Mouse (Mus musculus): ENCODE results near the gene Samd8. TPM values are rescaled to one million over a fixed set of nuclear protein-coding genes. Genes with fewer than 3 reads are reported as not detected.

Samd8 gene
- total RNA-seq, 2 experiments from 2014 or later: 33.2 to 33.7 TPM

- DNase-seq (ENCODE audit: low spot score in 2 of 2): no peak
Observed at GRCm38 (mm10) chr14:21744169-21744568, 6.2 kb upstream of the Samd8 start.

DNA sequence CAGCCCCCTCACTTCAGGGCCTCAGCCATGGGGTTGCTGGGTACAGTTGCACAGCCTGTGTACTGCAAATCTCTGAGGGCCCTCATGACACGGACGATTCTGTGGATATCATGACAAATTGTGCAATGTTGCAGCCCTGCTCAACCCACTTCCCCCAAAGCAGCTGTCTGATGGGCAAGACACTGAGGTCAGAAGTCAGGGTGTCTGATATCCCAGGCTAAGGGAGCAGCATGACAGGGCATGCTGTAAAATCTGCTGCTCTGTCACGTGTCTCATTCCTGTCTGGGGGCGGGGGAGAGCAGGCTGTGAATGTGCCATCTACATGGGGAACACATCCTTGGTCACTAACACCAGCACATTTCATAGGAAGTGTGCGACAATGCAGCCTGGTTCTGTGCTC, 5.2 kb upstream of the Samd8 start:
- no peak for DNase-seq (ENCODE audit: low spot score in 2 of 2)

DNA sequence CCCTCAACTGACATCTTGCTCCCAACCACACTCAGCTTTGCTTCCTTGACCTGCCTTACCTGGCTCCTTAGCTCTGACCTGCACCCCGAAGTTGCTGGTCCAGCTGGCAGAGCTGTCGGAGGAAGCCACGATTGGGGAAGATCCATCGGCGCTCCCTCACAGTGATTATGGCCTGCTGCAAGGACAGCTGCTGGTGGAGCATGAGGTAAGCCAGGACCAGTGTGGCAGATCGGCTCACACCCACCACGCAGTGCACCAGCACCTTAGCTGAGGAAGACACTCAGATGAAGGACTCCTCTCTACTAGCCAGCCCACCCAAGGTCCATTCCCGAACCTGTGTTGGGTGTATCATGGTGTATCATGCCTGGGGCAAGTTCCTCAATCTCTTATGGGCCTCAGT, 4.1 kb upstream of the Samd8 start:
- no peak for DNase-seq (ENCODE audit: low spot score in 2 of 2)

GRCm38 (mm10) chr14:21746846-21747245, 3.5 kb upstream of the Samd8 start:
- DNase-seq (ENCODE audit: low spot score in 2 of 2): no peak

DNA sequence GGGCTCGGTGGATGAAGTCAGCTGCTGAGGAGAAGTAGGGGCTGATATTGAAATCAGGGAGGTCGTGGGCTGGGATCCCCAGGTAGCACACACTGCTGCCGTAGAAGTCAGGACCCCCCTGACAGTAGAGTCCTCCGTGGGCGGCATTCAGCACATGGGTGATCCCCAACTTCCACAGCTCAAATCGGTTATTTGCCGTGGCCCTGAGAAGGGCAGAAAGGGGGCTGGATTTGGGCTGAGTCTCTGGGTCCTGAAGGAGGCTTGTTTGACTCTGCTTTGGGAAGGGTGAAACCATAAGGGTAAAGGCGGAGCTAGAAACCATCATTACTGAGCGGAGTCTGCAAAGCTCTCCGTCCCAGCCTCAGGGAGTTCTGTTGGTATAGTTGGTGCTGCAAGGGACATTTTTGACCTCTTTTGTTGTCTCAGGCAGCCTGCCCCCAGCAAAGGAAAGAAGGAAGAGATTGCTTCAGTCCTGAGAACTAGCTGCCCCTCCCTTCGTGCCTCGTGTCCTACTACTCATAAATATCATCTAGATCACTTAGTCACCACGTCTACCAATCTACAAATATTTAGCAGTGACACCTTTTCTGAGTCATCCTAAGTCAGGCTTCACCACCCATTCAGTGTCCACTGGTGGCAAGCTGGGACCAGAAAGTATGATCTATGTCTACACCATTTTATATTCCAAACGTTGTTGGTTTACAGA, 2.7 kb upstream of the Samd8 start:
- no peak for DNase-seq (ENCODE audit: low spot score in 2 of 2)

DNA sequence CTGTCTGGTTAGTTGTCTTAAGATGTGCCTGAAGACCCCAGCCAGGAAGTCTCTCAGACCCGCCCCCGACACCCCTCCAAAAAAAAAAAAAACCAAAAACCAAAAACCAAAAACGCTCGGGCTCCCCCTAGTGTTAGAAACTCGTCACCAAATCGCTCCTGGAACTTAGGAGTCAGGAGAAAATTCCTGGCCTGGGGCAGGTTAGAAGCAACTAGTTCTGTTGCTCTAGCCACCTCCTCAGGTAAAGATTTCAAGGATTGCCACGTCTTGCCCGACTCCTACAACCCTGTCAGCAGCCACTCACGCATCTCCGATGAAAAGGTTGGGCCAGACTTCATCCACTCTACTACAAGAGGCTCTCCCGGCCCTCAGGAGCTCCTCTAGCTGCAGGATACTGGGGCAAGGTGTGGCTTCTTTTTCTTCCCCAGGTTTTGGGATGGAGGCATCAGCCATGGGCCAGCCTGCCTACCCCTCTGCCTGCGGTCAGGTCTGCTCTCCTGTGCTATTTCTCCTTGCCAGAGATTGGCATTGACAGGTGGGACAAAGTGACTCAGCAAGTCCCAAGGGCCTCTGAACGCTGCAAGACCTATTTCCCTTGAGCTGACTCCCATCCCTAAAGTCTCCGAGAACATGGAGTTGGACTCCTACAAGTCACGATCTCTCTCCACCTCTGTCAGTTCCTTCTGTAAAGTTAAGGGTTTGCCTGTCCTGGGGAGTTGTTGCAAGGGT, 2.0 kb upstream of the Samd8 start:
- no peak for DNase-seq (ENCODE audit: low spot score in 2 of 2)

- DNase-seq (ENCODE audit: low spot score in 2 of 2): peak; percentile 28 to 48
Observed at GRCm38 (mm10) chr14:21750881-21751542, 681 bp downstream of the Samd8 start, which contains the start of gene Dusp13. Dusp13 (minus strand) TSS chr14:21751181.

DNA sequence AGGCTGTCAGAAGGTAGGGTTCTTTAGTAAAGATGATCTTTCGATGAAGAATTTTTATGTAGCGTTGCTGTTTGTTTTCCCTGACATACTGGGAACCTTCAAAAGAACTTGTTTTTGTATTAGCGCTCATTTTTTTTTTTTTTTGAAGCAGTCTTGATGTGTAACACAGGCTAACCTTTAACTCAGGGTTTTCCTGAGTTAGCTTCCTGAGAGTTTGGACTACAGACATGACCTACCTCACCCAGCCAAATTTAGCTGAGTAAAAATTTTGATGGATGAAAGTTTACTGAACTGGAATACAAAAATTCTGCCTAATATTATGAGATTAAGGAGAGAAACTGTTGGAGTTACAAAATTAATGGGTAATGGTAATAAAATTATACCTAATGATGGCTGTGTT, 2.1 kb downstream of the Samd8 start:
- no peak for DNase-seq (ENCODE audit: low spot score in 2 of 2)

- DNase-seq (ENCODE audit: low spot score in 2 of 2): no peak
Observed at GRCm38 (mm10) chr14:21753367-21753766, 3.0 kb downstream of the Samd8 start.

- DNase-seq (ENCODE audit: low spot score in 2 of 2): no peak
Observed at GRCm38 (mm10) chr14:21761560-21761959, 11.2 kb downstream of the Samd8 start.

DNA sequence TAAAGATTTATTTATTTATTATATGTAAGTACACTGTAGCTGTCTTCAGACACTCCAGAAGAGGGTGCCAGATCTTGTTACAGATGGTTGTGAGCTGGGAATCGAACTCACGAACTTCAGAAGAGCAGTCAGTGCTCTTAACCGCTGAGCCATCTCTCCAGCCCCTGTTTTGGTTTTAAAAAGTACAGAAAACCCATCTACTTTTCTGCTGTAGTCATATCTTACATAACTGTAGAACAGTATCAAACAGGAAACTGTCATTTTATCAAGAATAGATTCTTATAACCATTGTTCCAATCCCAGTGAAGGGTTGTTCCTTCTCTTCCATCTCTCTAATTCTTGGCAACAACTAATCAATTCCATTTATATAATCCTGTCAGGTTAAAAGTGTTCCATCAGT, 13.4 kb downstream of the Samd8 start:
- DNase-seq (ENCODE audit: low spot score in 2 of 2): no peak

GRCm38 (mm10) chr14:21764646-21765045, 14.3 kb downstream of the Samd8 start:
- DNase-seq (ENCODE audit: low spot score in 2 of 2): no peak

DNA sequence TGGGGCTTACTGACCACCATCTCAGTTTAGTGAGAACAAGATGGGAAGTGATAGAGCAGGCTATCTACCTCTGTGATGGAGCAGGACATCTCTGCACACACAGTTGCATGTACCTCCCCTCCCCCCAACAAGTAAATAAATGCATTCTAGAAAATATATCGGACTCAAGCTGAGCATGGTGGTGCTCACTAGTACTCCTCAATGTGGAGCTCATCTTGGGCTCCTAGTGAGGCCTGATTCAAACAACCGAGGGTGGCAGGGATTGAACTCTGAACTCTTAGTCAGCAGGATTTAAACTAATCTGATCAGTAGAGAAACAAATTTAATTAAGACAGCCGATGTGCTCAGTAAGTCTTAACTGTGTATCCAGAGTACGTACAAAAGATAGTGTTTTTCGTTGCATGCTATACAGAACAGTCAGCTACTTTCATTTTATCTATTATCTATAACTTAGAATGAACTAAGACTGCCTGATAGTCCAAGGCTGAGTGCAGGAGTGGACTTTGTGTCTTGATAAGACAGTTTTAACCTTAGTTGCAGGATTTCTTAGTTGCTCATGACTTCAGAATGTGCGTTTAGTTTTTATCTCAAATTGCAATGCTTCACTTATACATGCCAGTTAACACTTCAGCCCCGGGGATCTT, 15.5 kb downstream of the Samd8 start:
- no peak for DNase-seq (ENCODE audit: low spot score in 2 of 2)

- no peak for DNase-seq (ENCODE audit: low spot score in 2 of 2)
Observed at GRCm38 (mm10) chr14:21766398-21766958, 16.1 kb downstream of the Samd8 start.

DNA sequence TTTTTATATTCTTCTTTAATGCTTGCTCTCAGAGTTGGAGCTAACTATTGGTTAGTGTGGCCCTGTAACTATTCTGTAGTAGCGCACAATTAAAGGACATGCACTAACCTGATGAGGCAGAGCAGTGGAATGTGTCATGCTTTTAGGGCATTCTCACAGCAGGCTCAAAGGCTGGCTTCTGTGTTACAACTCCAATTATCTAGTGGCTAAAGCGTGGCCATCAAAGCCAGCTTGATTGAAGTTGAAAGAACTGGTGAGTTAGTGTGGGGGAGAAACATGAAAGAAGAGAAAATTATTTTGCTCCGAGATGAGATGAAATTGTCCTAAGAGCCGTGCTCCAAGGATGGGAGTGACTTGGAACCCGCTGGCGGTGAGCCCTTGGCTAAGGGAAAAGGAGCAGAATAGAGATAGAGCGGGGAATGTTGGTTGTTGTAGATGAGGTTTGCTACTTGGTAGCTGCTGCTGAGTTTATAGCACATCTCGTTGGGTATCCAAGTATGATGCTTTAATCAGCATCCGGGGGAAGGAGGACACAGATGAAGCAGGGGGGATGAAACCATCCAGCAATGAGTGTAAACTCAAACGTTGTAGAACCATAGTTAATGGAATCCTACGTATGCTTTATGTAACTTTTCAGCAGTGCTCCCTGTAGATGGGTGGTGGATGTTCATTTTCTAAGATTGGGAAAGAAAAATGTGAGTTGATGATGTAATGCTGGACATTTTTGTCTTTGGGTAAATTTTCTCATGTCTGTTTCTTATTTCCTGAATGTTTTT, 22.4 kb downstream of the Samd8 start:
- no peak for DNase-seq (ENCODE audit: low spot score in 2 of 2)

- DNase-seq (ENCODE audit: low spot score in 2 of 2): no peak
Observed at GRCm38 (mm10) chr14:21773946-21774345, 23.6 kb downstream of the Samd8 start.

DNA sequence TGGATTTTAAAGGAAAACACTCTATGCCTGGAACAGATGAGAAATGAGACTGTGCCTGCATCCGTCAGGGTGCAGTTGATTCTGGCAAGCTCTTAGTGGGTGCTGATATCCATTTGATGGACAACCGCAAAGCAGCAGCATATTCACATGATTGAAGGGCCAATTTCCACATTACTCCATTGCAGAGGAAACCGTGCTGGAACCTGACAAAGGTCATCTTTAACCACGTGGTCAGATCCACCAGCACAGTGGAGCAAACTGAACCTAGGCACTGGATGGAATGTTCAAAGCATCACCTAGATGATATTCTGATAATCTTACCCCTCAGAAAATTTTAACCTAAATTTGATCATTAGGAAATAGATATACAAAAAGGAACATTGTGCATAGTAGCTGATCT, 25.9 kb downstream of the Samd8 start:
- no peak for DNase-seq (ENCODE audit: low spot score in 2 of 2)

- no peak for DNase-seq (ENCODE audit: low spot score in 2 of 2)
Observed at GRCm38 (mm10) chr14:21786500-21786899, 36.2 kb downstream of the Samd8 start.

DNA sequence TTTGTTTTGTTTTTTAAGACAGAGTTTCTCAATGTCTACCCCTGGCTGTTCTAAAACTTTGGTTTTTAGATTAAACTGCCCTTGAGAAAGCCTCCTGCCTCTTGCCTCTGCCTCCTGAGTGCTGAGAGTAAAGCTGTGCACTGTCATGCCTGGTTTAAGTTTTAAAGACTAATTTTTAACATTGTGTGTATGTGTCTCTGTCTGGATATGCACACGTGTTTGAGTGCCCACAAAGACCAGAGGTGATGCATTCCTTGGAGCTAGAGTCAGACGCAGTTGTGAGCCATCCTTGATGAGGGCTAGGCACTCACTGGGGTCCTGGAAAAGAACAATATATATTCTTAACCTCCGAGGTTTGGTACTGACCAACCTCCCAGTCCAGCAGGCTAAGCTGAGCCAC, 37.0 kb downstream of the Samd8 start:
- DNase-seq (ENCODE audit: low spot score in 2 of 2): no peak

- no peak for DNase-seq (ENCODE audit: low spot score in 2 of 2)
Observed at GRCm38 (mm10) chr14:21788121-21788520, 37.8 kb downstream of the Samd8 start.
